Mouse (Mus musculus) small intestine, adult 2 months (tissue): ENCODE results near the gene Ralb.

ENCODE experiments used
- CTCF ChIP-seq: fragments of 200-500 bp; IDR thresholded peaks from 2 replicates; pipeline ENCODE4 v1.5.1; 2012; ENCODE audit warnings: low read depth, mild to moderate bottlenecking, control low read depth, inconsistent platforms, low read length, moderate library complexity, mixed read lengths; ENCODE audit not compliant: insufficient replicate concordance, insufficient read length; ENCODE audit errors: extremely low read depth
- POLR2A ChIP-seq: fragments of 200-500 bp; IDR thresholded peaks from 2 replicates; pipeline ENCODE4 v1.6.1; 2012; ENCODE audit warnings: low read depth, mild to moderate bottlenecking, control low read depth, inconsistent platforms, low read length, moderate library complexity

DNA sequence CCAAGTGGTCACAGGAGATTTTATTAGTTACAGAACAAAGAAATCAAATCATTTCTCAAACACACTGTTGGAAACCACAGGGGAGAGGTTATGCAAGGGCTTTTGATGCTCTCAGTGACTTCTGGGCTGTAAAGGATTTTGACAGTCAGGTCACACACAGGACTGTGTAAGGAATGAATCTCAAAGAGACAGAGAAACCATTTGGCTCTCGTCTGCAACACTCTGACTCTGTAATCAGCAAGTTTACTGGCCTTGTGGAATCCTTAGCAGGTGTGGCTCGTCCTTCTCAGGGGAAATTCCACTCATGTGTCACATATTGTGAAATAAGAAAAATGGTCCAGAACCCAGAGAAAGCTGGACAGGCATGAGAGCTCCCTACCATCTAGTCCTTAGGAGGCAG, 16.4 kb upstream of the Ralb start:
- TF ChIP-seq CTCF, result no peak
- TF ChIP-seq POLR2A, result no peak
